Mouse (Mus musculus) brown adipose tissue, adult 24 weeks (tissue): ENCODE data around the gene Klhl12. TPM values are rescaled to one million over a fixed set of nuclear protein-coding genes. Genes with fewer than 3 reads are reported as not detected.

Experiments
- H3K27ac ChIP-seq: fragments of 200-500 bp; replicated peaks from 2 replicates; pipeline ENCODE4 v1.5.1; 2012; ENCODE audit warnings: low read depth, mild to moderate bottlenecking, low read length
- H3K4me1 ChIP-seq: fragments of 200-500 bp; 2 replicates; pipeline ENCODE4 v1.6.1; 2012; ENCODE audit warnings: low read length, mixed read lengths; ENCODE audit not compliant: control insufficient read depth, insufficient read depth, insufficient read length
- H3K4me3 ChIP-seq: fragments of 200-500 bp; 2 replicates; pipeline ENCODE4 v1.5.1; 2012; ENCODE audit warnings: low read depth, mild to moderate bottlenecking, low read length, moderate library complexity; ENCODE audit not compliant: insufficient read depth
- polyA plus RNA-seq: library from polyadenylated mRNA; stranded (reverse); fragments of >200 nt; gene quantifications from 2 replicates; pipeline ENCODE4 v1.2.4, GENCODE M21; 2012; ENCODE audit not compliant: missing spikeins, insufficient read depth, insufficient read length

Gene Klhl12
- polyA plus RNA-seq, 1 experiment, result 7.0 TPM

- Histone ChIP-seq H3K4me3 (no peak overlapping the region), H3K4me1 (peaks cover 10% of the 10 kb centered on the region; the same call in 1 of the 2 replicates), H3K27ac (no peak overlapping the region)
These were observed 36.9 kb downstream of the Klhl12 start for GRCm38 (mm10) chr1:134492276-134492675.

GRCm38 (mm10) chr1:134493496-134493895 is 38.2 kb downstream of the Klhl12 start:
- Histone ChIP-seq H3K27ac (no peak overlapping the region), H3K4me1 (peaks cover 10% of the 10 kb centered on the region; the same call in 1 of the 2 replicates), H3K4me3 (no peak overlapping the region)

GRCm38 (mm10) chr1:134493956-134494355 is 38.6 kb downstream of the Klhl12 start:
- H3K27ac ChIP-seq, result peak overlapping the region; percentile 85

GRCm38 (mm10) chr1:134494428-134495215 is 39.3 kb downstream of the Klhl12 start, which contains the start of gene Rabif:
Gene Rabif, plus strand, starts transcription at chr1:134494648.
- peak within 1 kb of the TSS; percentile 77 for H3K4me3 ChIP-seq

More at GRCm38 (mm10) chr1:134493956-134494355, 38.6 kb downstream of the Klhl12 start:
- peak overlapping the region; percentile 77 for H3K4me3 ChIP-seq
- H3K4me1 ChIP-seq, result peaks cover 10% of the 10 kb centered on the region; the same call in 1 of the 2 replicates

GRCm38 (mm10) chr1:134495216-134495539 is 39.8 kb downstream of the Klhl12 start:
- Histone ChIP-seq H3K4me1 (peaks cover 10% of the 10 kb centered on the region; the same call in 1 of the 2 replicates), H3K27ac (peak overlapping the region; percentile 84), H3K4me3 (peak overlapping the region; percentile 77)

More at GRCm38 (mm10) chr1:134494428-134495215, 39.3 kb downstream of the Klhl12 start, which contains the start of gene Rabif:
- peaks cover 10% of the 10 kb centered on the region; the same call in 1 of the 2 replicates for H3K4me1 ChIP-seq
- peak within 1 kb of the TSS; percentile 85 for H3K27ac ChIP-seq

- peak overlapping the region; percentile 77 for H3K4me3 ChIP-seq
- peak overlapping the region; percentile 84 for H3K27ac ChIP-seq
- H3K4me1 ChIP-seq, result peaks cover 10% of the 10 kb centered on the region; the same call in 1 of the 2 replicates
These were observed 40.7 kb downstream of the Klhl12 start for GRCm38 (mm10) chr1:134495991-134496390.

GRCm38 (mm10) chr1:134500916-134501315 is 45.6 kb downstream of the Klhl12 start:
- Histone ChIP-seq H3K4me1 (peaks cover 6% of the 10 kb centered on the region; the same call in 1 of the 2 replicates), H3K27ac (no peak overlapping the region), H3K4me3 (no peak overlapping the region)

- Histone ChIP-seq H3K27ac (no peak overlapping the region), H3K4me3 (no peak overlapping the region), H3K4me1 (no peaks in the 10 kb centered on the region)
These were observed 50.9 kb downstream of the Klhl12 start for GRCm38 (mm10) chr1:134506201-134506600.

GRCm38 (mm10) chr1:134510018-134510417 is 54.7 kb downstream of the Klhl12 start:
- Histone ChIP-seq H3K4me1 (no peaks in the 10 kb centered on the region), H3K4me3 (no peak overlapping the region), H3K27ac (no peak overlapping the region)

GRCm38 (mm10) chr1:134512183-134512582 is 56.9 kb downstream of the Klhl12 start:
- no peak overlapping the region for H3K4me3 ChIP-seq

GRCm38 (mm10) chr1:134512584-134512983 is 57.3 kb downstream of the Klhl12 start:
- no peak overlapping the region for H3K4me3 ChIP-seq

More at GRCm38 (mm10) chr1:134512183-134512582, 56.9 kb downstream of the Klhl12 start:
- H3K4me1 ChIP-seq, result no peaks in the 10 kb centered on the region
- no peak overlapping the region for H3K27ac ChIP-seq

GRCm38 (mm10) chr1:134513312-134513860 is 58.1 kb downstream of the Klhl12 start:
- no peak overlapping the region for H3K27ac ChIP-seq
- H3K4me1 ChIP-seq, result no peaks in the 10 kb centered on the region
- peak overlapping the region; percentile 58 for H3K4me3 ChIP-seq

More at GRCm38 (mm10) chr1:134512584-134512983, 57.3 kb downstream of the Klhl12 start:
- Histone ChIP-seq H3K27ac (no peak overlapping the region), H3K4me1 (no peaks in the 10 kb centered on the region)

GRCm38 (mm10) chr1:134513876-134514590 is 58.7 kb downstream of the Klhl12 start:
- H3K4me3 ChIP-seq, result peak overlapping the region; percentile 58
- H3K4me1 ChIP-seq, result no peaks in the 10 kb centered on the region
- no peak overlapping the region for H3K27ac ChIP-seq

GRCm38 (mm10) chr1:134515891-134516290 is 60.6 kb downstream of the Klhl12 start:
- Histone ChIP-seq H3K4me1 (no peaks in the 10 kb centered on the region), H3K27ac (no peak overlapping the region), H3K4me3 (no peak overlapping the region)
